Mouse (Mus musculus) right cerebral cortex, adult 2 months (tissue): ENCODE measurements around the gene Actb.

ENCODE experiments used
- DNase-seq, 2 experiments: peaks; one replicate each; pipeline ENCODE4 v3.0.0; 2021 to 2022; ENCODE audit warnings: low spot score in 2 of 2

Gene Actb

GRCm38 (mm10) chr5:142877337-142878280, 28.9 kb downstream of the Actb start:
- peak; percentile 90 to 91 for DNase-seq

GRCm38 (mm10) chr5:142876896-142877295, 29.7 kb downstream of the Actb start:
- no peak for DNase-seq

GRCm38 (mm10) chr5:142875513-142875905, 31.0 kb downstream of the Actb start:
- no peak for DNase-seq

GRCm38 (mm10) chr5:142874791-142875512, 31.6 kb downstream of the Actb start:
- DNase-seq = no peak

GRCm38 (mm10) chr5:142873718-142874117, 32.8 kb downstream of the Actb start:
- no peak for DNase-seq

GRCm38 (mm10) chr5:142871765-142872164, 34.8 kb downstream of the Actb start:
- no peak for DNase-seq

- peak in 1 of 2 experiments; percentile 34 for DNase-seq
Measured at GRCm38 (mm10) chr5:142869463-142869862, 37.1 kb downstream of the Actb start.

GRCm38 (mm10) chr5:142857763-142858229, 48.8 kb downstream of the Actb start:
- DNase-seq = peak; percentile 67 to 78

GRCm38 (mm10) chr5:142856408-142856807, 50.1 kb downstream of the Actb start:
- DNase-seq = no peak

- peak in 1 of 2 experiments; percentile 53 for DNase-seq
Measured at GRCm38 (mm10) chr5:142854877-142855276, 51.7 kb downstream of the Actb start.

- no peak for DNase-seq
Measured at GRCm38 (mm10) chr5:142853585-142853984, 53.0 kb downstream of the Actb start.
